Mouse (Mus musculus) liver, adult 2 months (tissue): Measurements from ENCODE around the gene Acsf2. TPM values are rescaled to one million over a fixed set of nuclear protein-coding genes. Genes with fewer than 3 reads are reported as not detected.
A peak's percentile ranks its signal among the peaks of the same experiment; 100 is the strongest.
"Not testable (repeated sequence)": the region's sequence is repeated elsewhere in the genome, so short reads cannot be mapped to it uniquely, and the experiment has no call there.

ENCODE experiments used
- DNase-seq: peaks from one replicate; pipeline ENCODE4 v3.0.0-alpha.2; 2011; ENCODE audit warnings: low read depth, low spot score; ENCODE audit errors: extremely low read depth
- H3K27ac ChIP-seq: fragments of 200-500 bp; replicated peaks from 2 replicates; pipeline ENCODE4 v1.5.1; 2012; ENCODE audit warnings: low read depth, mild to moderate bottlenecking, control low read depth, inconsistent platforms, low read length; ENCODE audit not compliant: insufficient read depth
- H3K27me3 ChIP-seq: fragments of 200-500 bp; 2 replicates; pipeline ENCODE4 v1.6.1; 2012; ENCODE audit warnings: mild to moderate bottlenecking, moderate library complexity, low read length, inconsistent platforms; ENCODE audit not compliant: control insufficient read depth, insufficient read depth
- H3K36me3 ChIP-seq: fragments of 200-500 bp; 2 replicates; pipeline ENCODE4 v1.6.1; 2012; ENCODE audit warnings: low read length, inconsistent platforms; ENCODE audit not compliant: control insufficient read depth, insufficient read depth
- H3K4me1 ChIP-seq: fragments of 200-500 bp; 2 replicates; pipeline ENCODE4 v1.6.1; 2011; ENCODE audit warnings: low read length; ENCODE audit not compliant: control insufficient read depth, insufficient read depth
- H3K4me3 ChIP-seq: fragments of 200-500 bp; 2 replicates; pipeline ENCODE4 v1.5.1; 2011; ENCODE audit warnings: low read depth, mild to moderate bottlenecking, control low read depth, low read length, moderate library complexity; ENCODE audit not compliant: insufficient read depth
- H3K79me2 ChIP-seq: fragments of 200-500 bp; 2 replicates; pipeline ENCODE4 v1.6.1; 2012; ENCODE audit warnings: inconsistent platforms, mild to moderate bottlenecking, low read length, moderate library complexity; ENCODE audit not compliant: control insufficient read depth, insufficient read depth
- H3K9ac ChIP-seq: fragments of 200-500 bp; 2 replicates; pipeline ENCODE4 v1.6.1; 2012; ENCODE audit warnings: low read depth, mild to moderate bottlenecking, control low read depth, inconsistent platforms, low read length
- CTCF ChIP-seq: fragments of 200-500 bp; IDR thresholded peaks from 2 replicates; pipeline ENCODE4 v1.5.1; 2011; ENCODE audit warnings: low read depth, low read length, control low read depth
- POLR2A ChIP-seq: fragments of 200-500 bp; IDR thresholded peaks from 2 replicates; pipeline ENCODE4 v1.6.1; 2011; ENCODE audit warnings: low read length, control low read depth; ENCODE audit not compliant: insufficient read depth; ENCODE audit errors: extremely low read depth
- WGBS: fragments of 180-500 bp; shearing (Covaris S2); methylation state at CpG from one replicate; pipeline ENCODE4 v1.1.7; 2018; 5-methylcytosine and 5-hydroxymethylcytosine counted together
- polyA plus RNA-seq: library from polyadenylated mRNA; depleted of rRNA; stranded (reverse); fragments of >200 nt; gene quantifications from 2 replicates; pipeline ENCODE4 v1.2.3, GENCODE M21; 2012; rRNA removed
- total RNA-seq: library from RNA; depleted of rRNA; stranded (reverse); fragments of >200 nt; gene quantifications from 2 replicates; pipeline ENCODE4 v1.2.3, GENCODE M21; 2014; rRNA removed

Gene Acsf2
- total RNA-seq (42.4 and 43.4 TPM in 2 replicates), polyA plus RNA-seq (81.9 and 97.8 TPM in 2 replicates)

GRCm38 (mm10) chr11:94601321-94602281 is at the start of gene Acsf2:
Gene Acsf2, minus strand, starts transcription at chr11:94601871.
- peak; percentile 87 for DNase-seq
- H3K9ac ChIP-seq: peak within 1 kb of the TSS; percentile 97
- peaks cover 12% of the 10 kb centered on the region; the same call in 1 of the 2 replicates for H3K79me2 ChIP-seq
- H3K4me1 ChIP-seq: peaks cover 25% of the 10 kb centered on the region
- no peaks in the 10 kb centered on the region for H3K27me3 ChIP-seq
- WGBS: 1% methylated on average over 52 of the region's 52 CpGs
- peak within 1 kb of the TSS; percentile 93 for H3K27ac ChIP-seq
- no peak for TF ChIP-seq CTCF
- peak; percentile 65 for TF ChIP-seq POLR2A
- peak within 1 kb of the TSS; percentile 94 for H3K4me3 ChIP-seq
- no peaks in the 10 kb centered on the region; the same call in 1 of the 2 replicates for H3K36me3 ChIP-seq

GRCm38 (mm10) chr11:94651241-94651640 is 49.6 kb upstream of the Acsf2 start:
- not testable (repeated sequence) for H3K27ac ChIP-seq, H3K36me3 ChIP-seq, H3K79me2 ChIP-seq, H3K4me3 ChIP-seq, H3K9ac ChIP-seq, H3K4me1 ChIP-seq, H3K27me3 ChIP-seq, DNase-seq
- 95% methylated on average over 5 of the region's 7 CpGs for WGBS

GRCm38 (mm10) chr11:94646457-94646856 is 44.8 kb upstream of the Acsf2 start:
- Histone ChIP-seq H3K9ac (no peak overlapping the region), H3K36me3 (peaks cover 26% of the 10 kb centered on the region), H3K4me3 (no peak overlapping the region), H3K79me2 (no peaks in the 10 kb centered on the region), H3K27ac (no peak overlapping the region), H3K27me3 (no peaks in the 10 kb centered on the region), H3K4me1 (no peaks in the 10 kb centered on the region)
- DNase-seq: no peak
- WGBS: 99% methylated on average over 4 of the region's 4 CpGs
- TF ChIP-seq CTCF (no peak), POLR2A (no peak)

- 93% methylated on average over 8 of the region's 8 CpGs for WGBS
- Histone ChIP-seq H3K4me3 (no peak overlapping the region), H3K27me3 (no peaks in the 10 kb centered on the region), H3K27ac (no peak overlapping the region), H3K79me2 (no peaks in the 10 kb centered on the region), H3K9ac (no peak overlapping the region), H3K36me3 (peaks cover 41% of the 10 kb centered on the region), H3K4me1 (no peaks in the 10 kb centered on the region)
- no peak for TF ChIP-seq POLR2A
- TF ChIP-seq CTCF: no peak
- DNase-seq: no peak
Measured at GRCm38 (mm10) chr11:94644461-94645219, 43.0 kb upstream of the Acsf2 start.

GRCm38 (mm10) chr11:94634431-94634830 is 32.8 kb upstream of the Acsf2 start:
- H3K36me3 ChIP-seq: peaks cover 31% of the 10 kb centered on the region
- no peak for TF ChIP-seq CTCF
- TF ChIP-seq POLR2A: no peak
- no peak overlapping the region for H3K4me3 ChIP-seq
- WGBS: 43% methylated on average over 5 of the region's 5 CpGs
- peaks cover 19% of the 10 kb centered on the region for H3K4me1 ChIP-seq
- H3K27ac ChIP-seq: no peak overlapping the region
- peak; percentile 81 for DNase-seq
- H3K27me3 ChIP-seq: no peaks in the 10 kb centered on the region
- H3K79me2 ChIP-seq: peaks cover 9% of the 10 kb centered on the region; the same call in 1 of the 2 replicates
- H3K9ac ChIP-seq: no peak overlapping the region
